9 mouse cellular contexts compared by ENCODE assay signal in the genomic region with DNA sequence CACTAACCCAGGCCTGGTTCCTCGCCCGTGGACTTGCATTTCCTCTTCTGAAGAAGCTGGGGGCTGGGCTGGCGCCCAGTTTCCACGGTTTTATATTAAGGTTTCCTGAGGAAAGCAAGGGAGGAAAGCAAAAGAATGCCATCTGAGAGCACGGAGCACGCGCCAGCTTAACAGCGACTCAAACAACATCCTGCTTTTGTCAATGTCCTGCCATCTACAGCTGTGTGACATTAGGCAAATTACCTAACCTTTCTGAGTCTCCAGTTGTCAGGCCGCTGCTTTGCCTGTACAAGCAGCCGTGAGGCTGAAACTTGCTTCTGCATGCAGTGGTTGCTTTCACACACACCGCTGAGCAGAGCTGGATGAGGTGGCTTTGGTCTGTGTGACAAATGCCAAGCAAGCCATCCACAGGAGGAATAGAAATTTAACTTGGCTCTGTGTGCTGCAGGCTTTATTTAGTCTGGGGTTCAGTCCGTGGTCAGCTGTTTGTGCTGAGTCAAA. TPM values are rescaled to one million over a fixed set of nuclear protein-coding genes. Genes with fewer than 3 reads are reported as not detected.
DNase-seq lines count a peak whose midpoint lies in the region; ATAC-seq and TF ChIP-seq lines count a peak whose summit lies in the region.
"Had no signal": no experiment of that assay in that cellular context is flagged by ENCODE, and none has a peak within 500 bp of the region (broad histone marks: within the 10 kb centered on the region; RNA-seq: fewer than 3 reads in every experiment).

No protein-coding gene starts in this region.

- H3K9ac ChIP-seq in hindbrain, postnatal 0 days (replicated peaks; ENCODE audit: low read length) = no peak overlapping the region
- no peak overlapping the region for H3K9ac ChIP-seq in hindbrain, embryonic 12.5 days
- peak overlapping the region; percentile 7 for H3K9ac ChIP-seq in ES-Bruce4 (ENCODE audit: low read depth, poor library complexity, severe bottlenecking)
- peak overlapping the region; percentile 1; the same call in 1 of the 2 replicates for H3K9ac ChIP-seq in heart, embryonic 13.5 days
- H3K9ac ChIP-seq: hindbrain, embryonic 15.5 days had no signal

- no peak overlapping the region for H3K4me3 ChIP-seq in hindbrain, postnatal 0 days (ENCODE audit: low read length)
- H3K4me3 ChIP-seq in hindbrain, embryonic 12.5 days = no peak overlapping the region
- H3K4me3 ChIP-seq in ES-Bruce4 (ENCODE audit: low read depth, low read length) = no peak overlapping the region
- no peak overlapping the region for H3K4me3 ChIP-seq in heart, embryonic 13.5 days
- H3K4me3 ChIP-seq: hindbrain, embryonic 15.5 days had no signal

- H3K27me3 ChIP-seq in hindbrain, postnatal 0 days (ENCODE audit: insufficient read depth, low read length) = no peaks in the 10 kb centered on the region
- no peaks in the 10 kb centered on the region for H3K27me3 ChIP-seq in hindbrain, embryonic 12.5 days
- no peaks in the 10 kb centered on the region for H3K27me3 ChIP-seq in ES-Bruce4 (ENCODE audit: control insufficient read depth, insufficient read depth, low read length, poor library complexity, severe bottlenecking)
- no peaks in the 10 kb centered on the region for H3K27me3 ChIP-seq in heart, embryonic 13.5 days (replicated peaks)
- H3K27me3 ChIP-seq: hindbrain, embryonic 15.5 days had no signal

- no peak for TF ChIP-seq CTCF in hindbrain, postnatal 0 days (IDR thresholded peaks at IDR 0.05; ENCODE audit: low read depth)
- no peak for TF ChIP-seq CTCF in ES-Bruce4 (IDR thresholded peaks at IDR 0.05; ENCODE audit: low read depth, low read length)

- H3K4me1 ChIP-seq in hindbrain, postnatal 0 days (ENCODE audit: insufficient read depth, low read length) = peaks cover 10% of the 10 kb centered on the region
- H3K4me1 ChIP-seq in hindbrain, embryonic 12.5 days = peaks cover 10% of the 10 kb centered on the region; the same call in 1 of the 2 replicates
- peaks cover 8% of the 10 kb centered on the region for H3K4me1 ChIP-seq in ES-Bruce4 (ENCODE audit: control insufficient read depth, insufficient read depth, low read length)
- peaks cover 37% of the 10 kb centered on the region for H3K4me1 ChIP-seq in heart, embryonic 13.5 days

- no peak overlapping the region for H3K4me2 ChIP-seq in hindbrain, postnatal 0 days (ENCODE audit: low read depth, low read length)
- no peak overlapping the region for H3K4me2 ChIP-seq in hindbrain, embryonic 12.5 days (replicated peaks)
- no peak overlapping the region for H3K4me2 ChIP-seq in heart, embryonic 13.5 days
- H3K4me2 ChIP-seq: hindbrain, embryonic 15.5 days had no signal

- TF ChIP-seq EP300 in ES-Bruce4 (IDR thresholded peaks at IDR 0.05; ENCODE audit: insufficient read depth, low read depth, low read length) = no peak

- 62% methylated on average over 12 of the region's 12 CpGs for WGBS in hindbrain, postnatal 0 days
- 66% methylated on average over 12 of the region's 12 CpGs for WGBS in hindbrain, embryonic 12.5 days
- WGBS in heart, embryonic 13.5 days = 52% methylated on average over 12 of the region's 12 CpGs

- TF ChIP-seq POLR2A in ES-Bruce4 (IDR thresholded peaks at IDR 0.05; ENCODE audit: insufficient read depth, low read length) = no peak

- H3K27ac ChIP-seq in hindbrain, postnatal 0 days = no peak overlapping the region
- H3K27ac ChIP-seq in hindbrain, embryonic 12.5 days = no peak overlapping the region
- H3K27ac ChIP-seq in ES-Bruce4 (ENCODE audit: insufficient read depth, low read length) = no peak overlapping the region
- peak overlapping the region; percentile 62 for H3K27ac ChIP-seq in heart, embryonic 13.5 days (replicated peaks)
- H3K27ac ChIP-seq: hindbrain, embryonic 15.5 days had no signal

- no peak for ATAC-seq in hindbrain, postnatal 0 days
- ATAC-seq in hindbrain, embryonic 12.5 days (ENCODE audit: low FRiP score) = no peak
- ATAC-seq in heart, embryonic 13.5 days (ENCODE audit: extremely low read depth, insufficient number of reproducible peaks, low FRiP score, low TSS enrichment) = no peak

- DNase-seq in hindbrain, postnatal 0 days (ENCODE audit: low spot score) = peak; percentile 15
- peak; percentile 43 for DNase-seq in liver
- DNase-seq in thymus, postnatal 25 days = peak; percentile 51
- DNase-seq in ovary, postnatal 14 days (ENCODE audit: low spot score) = no peak
- no peak for DNase-seq in Muller cell, postnatal 12 days (ENCODE audit: inconsistent ontology term)

- no peaks in the 10 kb centered on the region for H3K36me3 ChIP-seq in hindbrain, postnatal 0 days (ENCODE audit: insufficient read depth, low read length)
- no peaks in the 10 kb centered on the region for H3K36me3 ChIP-seq in hindbrain, embryonic 12.5 days
- H3K36me3 ChIP-seq in ES-Bruce4 (ENCODE audit: control insufficient read depth, insufficient read depth, low read length, poor library complexity, severe bottlenecking) = no peaks in the 10 kb centered on the region
- no peaks in the 10 kb centered on the region for H3K36me3 ChIP-seq in heart, embryonic 13.5 days
- H3K36me3 ChIP-seq: hindbrain, embryonic 15.5 days had no signal

- no peaks in the 10 kb centered on the region for H3K9me3 ChIP-seq in hindbrain, postnatal 0 days (ENCODE audit: low read length)
- no peaks in the 10 kb centered on the region for H3K9me3 ChIP-seq in hindbrain, embryonic 12.5 days (replicated peaks)
- H3K9me3 ChIP-seq in ES-Bruce4 (replicated peaks; ENCODE audit: control insufficient read depth, insufficient read depth, low read length, poor library complexity, severe bottlenecking) = peaks cover 20% of the 10 kb centered on the region
- H3K9me3 ChIP-seq in heart, embryonic 13.5 days = no peaks in the 10 kb centered on the region
- H3K9me3 ChIP-seq: hindbrain, embryonic 15.5 days had no signal

RNA-seq across cellular contexts. Expression of a gene that starts 41.8 kb away (rescaled TPM):
- total RNA-seq in hindbrain, postnatal 0 days (2014; rRNA removed) = 39.4 and 42.8 TPM in 2 replicates
- polyA plus RNA-seq in hindbrain, postnatal 0 days (2015; fragmentation: Nextera tagmentation; extraction: Ambion mirVana) = 22.9 and 25.6 TPM in 2 replicates
- polyA plus RNA-seq in hindbrain, embryonic 12.5 days (2016; fragmentation: Nextera tagmentation; extraction: Ambion mirVana) = 63.8 and 77.2 TPM in 2 replicates
- 110 and 114 TPM in 2 replicates for polyA plus RNA-seq in ES-Bruce4 (2011; ENCODE audit: insufficient read depth, insufficient read length, low read depth, missing spikeins)
- 31.6 and 33.7 TPM in 2 replicates for polyA plus RNA-seq in heart, embryonic 13.5 days (2015; fragmentation: Nextera tagmentation; extraction: Ambion mirVana)

RNA-seq across cellular contexts. Expression of a gene that starts 48.8 kb away (rescaled TPM):
- not detected in 2 replicates for total RNA-seq in hindbrain, postnatal 0 days (2014; rRNA removed)
- polyA plus RNA-seq in hindbrain, postnatal 0 days (2015; fragmentation: Nextera tagmentation; extraction: Ambion mirVana) = not detected in 2 replicates
- polyA plus RNA-seq in hindbrain, embryonic 12.5 days (2016; fragmentation: Nextera tagmentation; extraction: Ambion mirVana) = not detected in 2 replicates
- polyA plus RNA-seq in ES-Bruce4 (2011; ENCODE audit: insufficient read depth, insufficient read length, low read depth, missing spikeins) = 0.36 TPM in 1 of 2 replicates, not detected in the other
- not detected in 2 replicates for polyA plus RNA-seq in heart, embryonic 13.5 days (2015; fragmentation: Nextera tagmentation; extraction: Ambion mirVana)
- polyA plus RNA-seq: hindbrain, embryonic 15.5 days had no signal

Comparison
In these comparisons a context has a peak if more than half of its experiments do, and no peak if none do; other contexts are left out.
1. DNase-seq: peak in hindbrain, postnatal 0 days (single experiment), liver (single experiment) and thymus, postnatal 25 days (single experiment); none in ovary, postnatal 14 days (single experiment) and Muller cell, postnatal 12 days (single experiment).
2. H3K9ac ChIP-seq: peak in ES-Bruce4 (single experiment) and heart, embryonic 13.5 days (single experiment); none in hindbrain, postnatal 0 days (single experiment) and hindbrain, embryonic 12.5 days (single experiment).